Mouse (Mus musculus): ENCODE measurements around the gene Atp8b3.

DNA sequence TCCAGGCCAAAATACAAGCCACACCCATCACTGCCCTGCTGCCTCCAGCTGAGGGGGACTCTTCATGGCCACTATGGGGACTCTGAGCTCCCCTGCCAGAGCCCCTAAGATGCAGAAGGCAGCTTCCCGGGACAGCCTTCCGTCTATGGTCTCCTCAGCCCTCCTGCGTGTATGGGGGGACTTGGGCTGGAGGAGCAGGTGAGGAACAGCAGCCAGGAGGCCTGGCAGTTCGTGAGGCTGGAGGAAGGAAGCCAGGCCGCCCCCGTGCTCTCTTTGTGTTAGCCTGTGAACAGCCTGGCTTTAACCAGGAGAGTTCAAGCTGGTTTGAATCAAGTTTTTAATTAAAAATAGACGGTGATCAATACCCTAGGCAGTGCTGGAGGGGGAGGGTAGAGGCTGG is 36.6 kb downstream of the Atp8b3 start:
- TF ChIP-seq CTCF (conservative IDR thresholded peaks at IDR 0.05; ENCODE audit: low read length), result no peak
- no peak for TF ChIP-seq POU5F1 (IDR thresholded peaks at IDR 0.05; ENCODE audit: borderline replicate concordance, low read length)

All from E14TG2a.4 (cell line).